Mouse (Mus musculus) regulatory T cell (primary cell): ENCODE measurements around the gene Ripor2.
"Not testable (repeated sequence)": the region's sequence is repeated elsewhere in the genome, so short reads cannot be mapped to it uniquely, and the experiment has no call there.

Experiments
- in situ Hi-C: fragments of 300-600 bp; cut with MboI, MseI; formaldehyde crosslinking; loops from one replicate; pipeline ENCODE4 v1.15.1; 2025; ENCODE audit warnings: high pct_unique_total_duplicates

The Ripor2 gene

GRCm38 (mm10) chr13:24756756-24757155 is 174.8 kb downstream of the Ripor2 start:
- in situ Hi-C loops: no loop called here

- in situ Hi-C loops: no loop called here
These were observed 176.0 kb downstream of the Ripor2 start for GRCm38 (mm10) chr13:24757820-24758564.

GRCm38 (mm10) chr13:24759451-24759850 is 177.5 kb downstream of the Ripor2 start:
- in situ Hi-C loops: no loop called here

GRCm38 (mm10) chr13:24760351-24760870 is 178.4 kb downstream of the Ripor2 start:
- in situ Hi-C loops: no loop called here

- in situ Hi-C loops: no loop called here
These were observed 179.1 kb downstream of the Ripor2 start for GRCm38 (mm10) chr13:24761083-24761402.

GRCm38 (mm10) chr13:24761403-24762227 is 179.6 kb downstream of the Ripor2 start, which contains the start of gene Gmnn:
Gmnn (minus strand) TSS chr13:24761923.
- in situ Hi-C loops: no loop called here

- in situ Hi-C loops: no loop called here
These were observed 180.3 kb downstream of the Ripor2 start for GRCm38 (mm10) chr13:24762254-24762653.

GRCm38 (mm10) chr13:24767809-24768208 is 185.8 kb downstream of the Ripor2 start:
- in situ Hi-C loops: not testable (repeated sequence)

GRCm38 (mm10) chr13:24771482-24771881 is 189.5 kb downstream of the Ripor2 start:
- in situ Hi-C loops: not testable (repeated sequence)

GRCm38 (mm10) chr13:24776146-24776844 is 194.3 kb downstream of the Ripor2 start:
- in situ Hi-C loops: loop anchor here (25.0 kb wide), 1 partner anchor 1014 kb away; the partner anchor contains the start of genes Hist1h1a, Hist1h2ab, Hist1h3a and Hist1h3b

GRCm38 (mm10) chr13:24778026-24778425 is 196.0 kb downstream of the Ripor2 start:
- in situ Hi-C loops: loop anchor here (25.0 kb wide), 1 partner anchor 1016 kb away; the partner anchor contains the start of genes Hist1h1a, Hist1h2ab, Hist1h3a and Hist1h3b

GRCm38 (mm10) chr13:24778706-24779380 is 196.9 kb downstream of the Ripor2 start:
- in situ Hi-C loops: loop anchor here (25.0 kb wide), 1 partner anchor 1017 kb away; the partner anchor contains the start of genes Hist1h1a, Hist1h2ab, Hist1h3a and Hist1h3b

- in situ Hi-C loops: loop anchor here (25.0 kb wide), 1 partner anchor 1020 kb away; the partner anchor contains the start of genes Hist1h1a, Hist1h2ab, Hist1h3a and Hist1h3b
These were observed 199.9 kb downstream of the Ripor2 start for GRCm38 (mm10) chr13:24781916-24782315.
